Mouse (Mus musculus) heart, postnatal 10 days (tissue): ENCODE results near the gene Macrod1. TPM values are rescaled to one million over a fixed set of nuclear protein-coding genes. Genes with fewer than 3 reads are reported as not detected.
"Not testable (repeated sequence)": the region's sequence is repeated elsewhere in the genome, so short reads cannot be mapped to it uniquely, and the experiment has no call there.

ENCODE experiments used
- DNase-seq, 2 experiments: peaks; one replicate each; pipeline ENCODE4 v3.0.0; 2021
- intact Hi-C: fragments of 180-260 bp; cut with DNase I; formaldehyde crosslinking; loops from one replicate; pipeline ENCODE4 v1.15.1; 2025
- total RNA-seq, 2 experiments: library from RNA; stranded (reverse); gene quantifications; 2 replicates each; pipeline ENCODE4 v1.2.3; 2021

Gene Macrod1
- 100 to 1,000 TPM; 168 to 172 TPM for total RNA-seq

GRCm38 (mm10) chr19:7056248-7057087, at the start of gene Macrod1:
Gene Macrod1 (plus strand): TSS chr19:7056810.
- intact Hi-C loops, result no loop called here

GRCm38 (mm10) chr19:7006892-7007593, 49.6 kb upstream of the Macrod1 start:
- intact Hi-C loops, result no loop called here
- DNase-seq, result no peak

More at GRCm38 (mm10) chr19:7056248-7057087, at the start of gene Macrod1:
- DNase-seq, result peak; percentile 85 to 88

GRCm38 (mm10) chr19:7012426-7012825, 44.2 kb upstream of the Macrod1 start:
- intact Hi-C loops, result no loop called here
- DNase-seq, result no peak

GRCm38 (mm10) chr19:7013984-7014383, 42.6 kb upstream of the Macrod1 start:
- DNase-seq, result no peak
- intact Hi-C loops, result no loop called here

GRCm38 (mm10) chr19:7014481-7015135, 42.0 kb upstream of the Macrod1 start:
- DNase-seq, result no peak
- intact Hi-C loops, result no loop called here

GRCm38 (mm10) chr19:7017541-7018457, 38.8 kb upstream of the Macrod1 start:
- peak in 1 of 2 experiments; percentile 33 for DNase-seq
- intact Hi-C loops, result no loop called here

GRCm38 (mm10) chr19:7018546-7018945, 38.1 kb upstream of the Macrod1 start:
- intact Hi-C loops, result no loop called here
- DNase-seq, result no peak

GRCm38 (mm10) chr19:7019191-7019590, 37.4 kb upstream of the Macrod1 start, which contains the start of gene Fermt3:
Gene Fermt3 (minus strand): TSS chr19:7019469.
- intact Hi-C loops, result no loop called here
- DNase-seq, result peak; percentile 41 to 52

- intact Hi-C loops, result loop anchor here (2.0 to 10.0 kb wide), 3 partner anchors 41 to 535 kb away; partner anchors contain the start of gene Catsperz
- peak; percentile 70 to 80 for DNase-seq
Measured at GRCm38 (mm10) chr19:7020224-7020641, 36.4 kb upstream of the Macrod1 start.

GRCm38 (mm10) chr19:7029531-7029930, 27.1 kb upstream of the Macrod1 start:
- no peak for DNase-seq
- intact Hi-C loops, result loop anchor here (10.0 kb wide), 1 partner anchor 545 kb away; no protein-coding TSS in a partner anchor

- intact Hi-C loops, result no loop called here
Measured at GRCm38 (mm10) chr19:7034006-7034405, 22.6 kb upstream of the Macrod1 start.

GRCm38 (mm10) chr19:7039088-7039720, 17.4 kb upstream of the Macrod1 start:
- peak; percentile 57 to 68 for DNase-seq
- intact Hi-C loops, result loop anchor here (5.0 kb wide), 1 partner anchor 42 kb away; the partner anchor contains the start of genes Nudt22 and Trpt1

More at GRCm38 (mm10) chr19:7034006-7034405, 22.6 kb upstream of the Macrod1 start:
- no peak for DNase-seq

GRCm38 (mm10) chr19:7039841-7040636, 16.6 kb upstream of the Macrod1 start, which contains the start of gene Stip1:
Gene Stip1 (minus strand): TSS chr19:7039967.
- intact Hi-C loops, result loop anchor here (5.0 kb wide), 1 partner anchor 43 kb away; the partner anchor contains the start of genes Nudt22 and Trpt1
- peak; percentile 100 for DNase-seq

- DNase-seq, result no peak
- intact Hi-C loops, result no loop called here
Measured at GRCm38 (mm10) chr19:7040637-7041130, 15.9 kb upstream of the Macrod1 start.

- no peak for DNase-seq
- intact Hi-C loops, result no loop called here
Measured at GRCm38 (mm10) chr19:7041171-7041570, 15.4 kb upstream of the Macrod1 start.

GRCm38 (mm10) chr19:7044279-7044678, 12.3 kb upstream of the Macrod1 start:
- DNase-seq, result peak in 1 of 2 experiments; percentile 13
- intact Hi-C loops, result no loop called here

GRCm38 (mm10) chr19:7044706-7045105, 11.9 kb upstream of the Macrod1 start:
- peak; percentile 51 to 57 for DNase-seq
- intact Hi-C loops, result no loop called here

GRCm38 (mm10) chr19:7053382-7053781, 3.2 kb upstream of the Macrod1 start:
- intact Hi-C loops, result not testable (repeated sequence)

More at GRCm38 (mm10) chr19:7053382-7053781, 3.2 kb upstream of the Macrod1 start:
- DNase-seq, result not testable (repeated sequence)
